Mouse (Mus musculus) 3T3-L1 (cell line): ENCODE results near the gene Yeats2.
A peak's percentile ranks its signal among the peaks of the same experiment; 100 is the strongest.

ENCODE experiments used
- DNase-seq: peaks from one replicate; pipeline ENCODE4 v3.0.0-alpha.2; 2015; ENCODE audit warnings: low read depth, low spot score

Yeats2 gene

GRCm38 (mm10) chr16:20191161-20191882 lies 50.5 kb downstream of the Yeats2 start:
- DNase-seq: no peak

GRCm38 (mm10) chr16:20192043-20192442 lies 51.2 kb downstream of the Yeats2 start:
- DNase-seq: peak; percentile 56

GRCm38 (mm10) chr16:20195546-20195945 lies 54.7 kb downstream of the Yeats2 start:
- DNase-seq: peak; percentile 72

- DNase-seq: peak; percentile 20
Measured at GRCm38 (mm10) chr16:20196962-20197361, 56.1 kb downstream of the Yeats2 start.

GRCm38 (mm10) chr16:20199501-20200201 lies 58.8 kb downstream of the Yeats2 start:
- DNase-seq: peak; percentile 58

GRCm38 (mm10) chr16:20213591-20214226 lies 72.8 kb downstream of the Yeats2 start:
- DNase-seq: peak; percentile 87

- DNase-seq: no peak
Measured at GRCm38 (mm10) chr16:20222726-20223125, 81.9 kb downstream of the Yeats2 start.

GRCm38 (mm10) chr16:20226676-20227075 lies 85.8 kb downstream of the Yeats2 start:
- no peak for DNase-seq

- no peak for DNase-seq
Measured at GRCm38 (mm10) chr16:20227504-20227903, 86.6 kb downstream of the Yeats2 start.

GRCm38 (mm10) chr16:20228167-20228566 lies 87.3 kb downstream of the Yeats2 start:
- no peak for DNase-seq

GRCm38 (mm10) chr16:20234406-20234805 lies 93.5 kb downstream of the Yeats2 start:
- DNase-seq: no peak

- DNase-seq: no peak
Measured at GRCm38 (mm10) chr16:20237426-20237825, 96.6 kb downstream of the Yeats2 start.

GRCm38 (mm10) chr16:20238646-20239045 lies 97.8 kb downstream of the Yeats2 start:
- no peak for DNase-seq

GRCm38 (mm10) chr16:20240468-20241414 lies 99.9 kb downstream of the Yeats2 start, which contains the start of gene Map6d1:
Map6d1 (minus strand) TSS chr16:20241358.
- no peak for DNase-seq

GRCm38 (mm10) chr16:20247103-20247502 lies 106.2 kb downstream of the Yeats2 start:
- no peak for DNase-seq

- no peak for DNase-seq
Measured at GRCm38 (mm10) chr16:20248442-20249174, 107.7 kb downstream of the Yeats2 start.

- DNase-seq: no peak
Measured at GRCm38 (mm10) chr16:20257926-20258325, 117.1 kb downstream of the Yeats2 start.

GRCm38 (mm10) chr16:20265089-20265488 lies 124.2 kb downstream of the Yeats2 start:
- DNase-seq: no peak

- DNase-seq: no peak
Measured at GRCm38 (mm10) chr16:20271339-20271738, 130.5 kb downstream of the Yeats2 start.

GRCm38 (mm10) chr16:20272994-20273393 lies 132.1 kb downstream of the Yeats2 start:
- no peak for DNase-seq

- DNase-seq: no peak
Measured at GRCm38 (mm10) chr16:20279395-20279794, 138.5 kb downstream of the Yeats2 start.
